ENCODE assay signal across 29 mouse cellular contexts in the genomic region with DNA sequence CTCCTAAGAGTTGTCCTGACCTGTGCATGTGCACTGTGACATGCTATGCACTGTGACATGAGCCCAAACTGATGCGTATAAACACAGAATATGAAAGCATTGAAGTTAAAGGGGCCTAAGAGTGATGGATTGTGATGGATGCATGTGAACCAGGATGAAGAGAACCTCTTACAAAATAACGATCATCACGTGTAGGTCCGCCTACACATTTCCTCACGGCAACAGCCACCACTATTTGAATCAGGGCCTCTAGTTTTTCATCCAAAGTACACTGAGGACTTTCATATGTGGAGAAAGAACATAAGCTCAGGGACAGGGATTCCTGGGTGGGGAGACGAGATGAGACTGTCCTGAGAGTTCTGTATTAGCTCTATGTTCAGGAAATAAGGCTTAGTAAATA. TPM values are rescaled to one million over a fixed set of nuclear protein-coding genes. Genes with fewer than 3 reads are reported as not detected.
A peak's percentile ranks its signal among the peaks of the same experiment; 100 is the strongest.
DNase-seq lines count a peak whose midpoint lies in the region; ATAC-seq and TF ChIP-seq lines count a peak whose summit lies in the region.
"Had no signal": no experiment of that assay in that cellular context is flagged by ENCODE, and none has a peak within 500 bp of the region (broad histone marks: within the 10 kb centered on the region; RNA-seq: fewer than 3 reads in every experiment).

No protein-coding gene starts in this region.

- peak; percentile 47 for ATAC-seq in CD4-positive, CD25-positive, alpha-beta regulatory T cell, adult 4 months
- peak; percentile 54 for ATAC-seq in inflammation-experienced regulatory T-cells, adult 6 months
- no peak for ATAC-seq in frontal cortex, adult (ENCODE audit: low TSS enrichment)
- ATAC-seq: forebrain, embryonic 13.5 days; forebrain, embryonic 16.5 days; hindbrain, embryonic 16.5 days; intestine, postnatal 0 days had no signal

- 0 out of 2 replicates have a peak overlapping the region, but pooled peaks have one; percentile 35 for H3K27ac ChIP-seq in gastrocnemius, adult 2 months
- H3K27ac ChIP-seq in left cerebral cortex, adult 2 months: no peak overlapping the region
- H3K27ac ChIP-seq: forebrain, embryonic 10.5 days; forebrain, embryonic 13.5 days; heart, embryonic 15.5 days; hindbrain, embryonic 10.5 days; hindbrain, embryonic 13.5 days had no signal

- no peak for TF ChIP-seq CTCF in gastrocnemius, adult 2 months (IDR thresholded peaks at IDR 0.05)
- TF ChIP-seq CTCF in left cerebral cortex, adult 2 months (IDR thresholded peaks at IDR 0.05): no peak

- H3K4me3 ChIP-seq in gastrocnemius, adult 2 months: no peak overlapping the region
- no peak overlapping the region for H3K4me3 ChIP-seq in left cerebral cortex, adult 2 months
- H3K4me3 ChIP-seq: forebrain, embryonic 10.5 days; forebrain, embryonic 13.5 days; heart, embryonic 12.5 days; heart, embryonic 15.5 days; hindbrain, embryonic 10.5 days; hindbrain, embryonic 13.5 days had no signal

- intact Hi-C loops in gastrocnemius, adult 2 months (cut with DNase I): loop anchor here (2.0 kb wide), 1 partner anchor 32 kb away; no protein-coding TSS in a partner anchor
- intact Hi-C loops in left cerebral cortex, adult 2 months (cut with DNase I): no loop called here

- DNase-seq in gastrocnemius, adult 2 months: no peak
- no peak for DNase-seq in gastrocnemius, postnatal 4 days (ENCODE audit: low spot score in 2 of 2)
- no peak for DNase-seq in left cerebral cortex, adult 2 months (ENCODE audit: extremely low spot score in 1 of 2, low spot score in 2 of 2)
- DNase-seq: adrenal gland, postnatal 10 days; adrenal gland, postnatal 36 days; cerebellum, adult 18-20 months; cerebellum, adult 9-10 months; cerebellum, postnatal 14 days; gastrocnemius, postnatal 10 days; gastrocnemius, postnatal 36 days; heart, adult 18-20 months; heart, postnatal 10 days; heart, postnatal 36 days had no signal

RNA-seq across cellular contexts. Expression of a gene that starts 34.8 kb away (rescaled TPM):
- total RNA-seq in gastrocnemius, adult 2 months (2021): not detected
- 1 to 10 TPM in 1 of 2 experiments, not detected in 1; 1.9 TPM for total RNA-seq in gastrocnemius, postnatal 4 days (2021)
- not detected for polyA plus RNA-seq in CD4-positive, CD25-positive, alpha-beta regulatory T cell, adult 4 months (2017; shearing (Covaris generic))
- polyA plus RNA-seq in inflammation-experienced regulatory T-cells, adult 6 months (2017; shearing (Covaris generic)): not detected
- 1 to 10 TPM in 1 of 2 experiments, under 1 TPM in 1; 0.40 to 1.8 TPM for total RNA-seq in left cerebral cortex, adult 2 months (2021)
- total RNA-seq: ES-E14; gastrocnemius, postnatal 10 days had no signal
- polyA plus RNA-seq: embryonic facial prominence, embryonic 11.5 days; embryonic facial prominence, embryonic 14.5 days; forebrain, embryonic 10.5 days; forebrain, embryonic 13.5 days; forebrain, embryonic 16.5 days; heart, embryonic 12.5 days; heart, embryonic 15.5 days; hindbrain, embryonic 10.5 days; hindbrain, embryonic 13.5 days; hindbrain, embryonic 16.5 days; intestine, embryonic 14.5 days; intestine, postnatal 0 days had no signal

RNA-seq across cellular contexts. Expression of a gene that starts 45.8 kb away (rescaled TPM):
- total RNA-seq in gastrocnemius, adult 2 months (2021): 10 to 100 TPM in 1 of 2 experiments, 1 to 10 TPM in 1; 8.4 to 17.8 TPM
- 10 to 100 TPM; 21.6 to 21.7 TPM for total RNA-seq in gastrocnemius, postnatal 4 days (2021)
- 10 to 100 TPM; 26.9 to 29.6 TPM for polyA plus RNA-seq in CD4-positive, CD25-positive, alpha-beta regulatory T cell, adult 4 months (2017; shearing (Covaris generic))
- 10 to 100 TPM; 24.6 to 32.2 (median 29.7) TPM for polyA plus RNA-seq in inflammation-experienced regulatory T-cells, adult 6 months (2017; shearing (Covaris generic))
- 10 to 100 TPM; 14.2 to 14.6 TPM for total RNA-seq in left cerebral cortex, adult 2 months (2021)

RNA-seq across cellular contexts. Expression of a gene that starts 47.1 kb away (rescaled TPM):
- 10 to 100 TPM; 23.7 to 24.2 TPM for total RNA-seq in gastrocnemius, adult 2 months (2021)
- total RNA-seq in gastrocnemius, postnatal 4 days (2021): 10 to 100 TPM; 37.1 to 39.2 TPM
- polyA plus RNA-seq in CD4-positive, CD25-positive, alpha-beta regulatory T cell, adult 4 months (2017; shearing (Covaris generic)): 10 to 100 TPM; 25.6 to 25.8 TPM
- 10 to 100 TPM; 13.0 to 23.0 (median 20.1) TPM for polyA plus RNA-seq in inflammation-experienced regulatory T-cells, adult 6 months (2017; shearing (Covaris generic))
- total RNA-seq in left cerebral cortex, adult 2 months (2021): 10 to 100 TPM; 17.0 to 22.2 TPM
